Mouse (Mus musculus) layer of hippocampus, postnatal 10 days (tissue): ENCODE measurements around the gene Krtap12-1. TPM values are rescaled to one million over a fixed set of nuclear protein-coding genes. Genes with fewer than 3 reads are reported as not detected.
A peak's percentile ranks its signal among the peaks of the same experiment; 100 is the strongest.
"Not testable (repeated sequence)": the region's sequence is repeated elsewhere in the genome, so short reads cannot be mapped to it uniquely, and the experiment has no call there.

Experiments used
- DNase-seq, 2 experiments: peaks; one replicate each; pipeline ENCODE4 v3.0.0; 2021; ENCODE audit warnings: low spot score in 2 of 2
- long read RNA-seq: library from polyadenylated mRNA; stranded (forward); transcript quantifications from one replicate; pipeline ENCODE4 v2.0.0, GENCODE M21; 2023
- total RNA-seq, 2 experiments: library from RNA; stranded (reverse); gene quantifications; 2 replicates each; pipeline ENCODE4 v1.2.3; 2021

The Krtap12-1 gene
- total RNA-seq, result not detected
- long read RNA-seq, result 0 reads

GRCm38 (mm10) chr10:77720299-77720698, at the start of gene Krtap12-1:
TSS of gene Krtap12-1 (plus strand) at chr10:77720599.
- DNase-seq, result not testable (repeated sequence)

- DNase-seq, result no peak
These were observed 49.7 kb upstream of the Krtap12-1 start for GRCm38 (mm10) chr10:77670710-77671109.

- DNase-seq, result no peak
These were observed 48.9 kb upstream of the Krtap12-1 start for GRCm38 (mm10) chr10:77671519-77671918.

- no peak for DNase-seq
These were observed 46.6 kb upstream of the Krtap12-1 start for GRCm38 (mm10) chr10:77673765-77674164.

GRCm38 (mm10) chr10:77677562-77677961, 42.8 kb upstream of the Krtap12-1 start:
- peak; percentile 32 to 47 for DNase-seq

- DNase-seq, result no peak
These were observed 37.4 kb upstream of the Krtap12-1 start for GRCm38 (mm10) chr10:77682994-77683393.

GRCm38 (mm10) chr10:77684181-77684580, 36.2 kb upstream of the Krtap12-1 start:
- no peak for DNase-seq

- DNase-seq, result no peak
These were observed 34.3 kb upstream of the Krtap12-1 start, which contains the start of gene Tspear for GRCm38 (mm10) chr10:77685895-77686664. TSS of gene Tspear (plus strand) at chr10:77686569.

GRCm38 (mm10) chr10:77687021-77687420, 33.4 kb upstream of the Krtap12-1 start:
- no peak for DNase-seq

- DNase-seq, result not testable (repeated sequence)
These were observed 30.0 kb upstream of the Krtap12-1 start, which contains the start of gene Gm19402 for GRCm38 (mm10) chr10:77690356-77690807. TSS of gene Gm19402 (minus strand) at chr10:77690757.

- no peak for DNase-seq
These were observed 23.3 kb upstream of the Krtap12-1 start, which contains the start of gene Gm9508 for GRCm38 (mm10) chr10:77697133-77697532. TSS of gene Gm9508 (minus strand) at chr10:77697233.

- DNase-seq, result no peak
These were observed 14.1 kb upstream of the Krtap12-1 start, which contains the start of gene Gm10272 for GRCm38 (mm10) chr10:77706326-77706725. TSS of gene Gm10272 (plus strand) at chr10:77706626.

GRCm38 (mm10) chr10:77709831-77710230, 10.6 kb upstream of the Krtap12-1 start:
- no peak for DNase-seq

- DNase-seq, result not testable (repeated sequence)
These were observed 9.2 kb upstream of the Krtap12-1 start, which contains the start of gene Gm10024 for GRCm38 (mm10) chr10:77711157-77711556. TSS of gene Gm10024 (plus strand) at chr10:77711457.

GRCm38 (mm10) chr10:77713734-77714133, 6.7 kb upstream of the Krtap12-1 start:
- no peak for DNase-seq

GRCm38 (mm10) chr10:77715507-77715906, 4.9 kb upstream of the Krtap12-1 start, which contains the start of gene Gm10142:
TSS of gene Gm10142 (plus strand) at chr10:77715807.
- no peak for DNase-seq

GRCm38 (mm10) chr10:77724855-77725254, 4.5 kb downstream of the Krtap12-1 start:
- DNase-seq, result no peak

GRCm38 (mm10) chr10:77726186-77726585, 5.8 kb downstream of the Krtap12-1 start, which contains the start of gene Gm10100:
TSS of gene Gm10100 (plus strand) at chr10:77726486.
- DNase-seq, result no peak

GRCm38 (mm10) chr10:77728280-77728679, 7.9 kb downstream of the Krtap12-1 start:
- DNase-seq, result no peak

GRCm38 (mm10) chr10:77729241-77729640, 8.8 kb downstream of the Krtap12-1 start:
- DNase-seq, result no peak

- no peak for DNase-seq
These were observed 15.5 kb downstream of the Krtap12-1 start for GRCm38 (mm10) chr10:77735928-77736327.

GRCm38 (mm10) chr10:77738929-77739328, 18.5 kb downstream of the Krtap12-1 start:
- DNase-seq, result no peak
